Mouse (Mus musculus): ENCODE measurements around the gene Dab2ip. TPM values are rescaled to one million over a fixed set of nuclear protein-coding genes. Genes with fewer than 3 reads are reported as not detected.

Gene Dab2ip
- polyA plus RNA-seq, 1 experiment from 2014 or later, result 41.4 TPM

- Histone ChIP-seq H3K9me3 (replicated peaks; ENCODE audit: low read length) (no peaks in the 10 kb centered on the region), H3K27ac (no peak overlapping the region), H3K4me1 (replicated peaks; ENCODE audit: insufficient read depth, low read length) (0 out of 2 replicates have a peak, but pooled peaks cover 12% of the 10 kb centered on the region), H3K4me3 (replicated peaks; ENCODE audit: low read depth, low read length) (no peak overlapping the region), H3K9ac (ENCODE audit: low read depth, low read length) (no peak overlapping the region), H3K4me2 (ENCODE audit: low read length) (no peak overlapping the region), H3K36me3 (ENCODE audit: insufficient read depth, low read length) (no peaks in the 10 kb centered on the region), H3K27me3 (ENCODE audit: insufficient read depth, low read length) (no peaks in the 10 kb centered on the region)
- no peak for TF ChIP-seq CTCF (IDR thresholded peaks at IDR 0.05; ENCODE audit: low read depth)
- DNase-seq (ENCODE audit: low spot score) (peak; percentile 36), ATAC-seq (replicated peaks; ENCODE audit: low FRiP score, low read depth) (peak; percentile 84)
- 57% methylated on average over 4 of the region's 4 CpGs for WGBS
These were observed 31.7 kb downstream of the Dab2ip start for GRCm38 (mm10) chr2:35589800-35590199.

- no peak overlapping the region for H3K4me3 ChIP-seq (replicated peaks; ENCODE audit: low read depth, low read length)
- no peak overlapping the region for H3K9ac ChIP-seq (ENCODE audit: low read depth, low read length)
- H3K4me2 ChIP-seq (ENCODE audit: low read length), result no peak overlapping the region
- H3K9me3 ChIP-seq (replicated peaks; ENCODE audit: low read length), result no peaks in the 10 kb centered on the region
- no peak for DNase-seq (ENCODE audit: low spot score)
- no peak for TF ChIP-seq CTCF (IDR thresholded peaks at IDR 0.05; ENCODE audit: low read depth)
- WGBS, result 57% methylated on average over 14 of the region's 14 CpGs
- ATAC-seq (replicated peaks; ENCODE audit: low FRiP score, low read depth), result no peak
- 0 out of 2 replicates have a peak, but pooled peaks cover 12% of the 10 kb centered on the region for H3K4me1 ChIP-seq (replicated peaks; ENCODE audit: insufficient read depth, low read length)
- H3K36me3 ChIP-seq (ENCODE audit: insufficient read depth, low read length), result no peaks in the 10 kb centered on the region
- no peak overlapping the region for H3K27ac ChIP-seq
- H3K27me3 ChIP-seq (ENCODE audit: insufficient read depth, low read length), result no peaks in the 10 kb centered on the region
These were observed 34.1 kb downstream of the Dab2ip start for GRCm38 (mm10) chr2:35591961-35592724.

GRCm38 (mm10) chr2:35592725-35593392, 34.8 kb downstream of the Dab2ip start:
- no peak overlapping the region for H3K9ac ChIP-seq (ENCODE audit: low read depth, low read length)
- H3K4me3 ChIP-seq (replicated peaks; ENCODE audit: low read depth, low read length), result no peak overlapping the region
- no peak for TF ChIP-seq CTCF (IDR thresholded peaks at IDR 0.05; ENCODE audit: low read depth)
- no peak overlapping the region for H3K4me2 ChIP-seq (ENCODE audit: low read length)
- no peak for DNase-seq (ENCODE audit: low spot score)
- WGBS, result 80% methylated on average over 9 of the region's 9 CpGs
- no peaks in the 10 kb centered on the region for H3K36me3 ChIP-seq (ENCODE audit: insufficient read depth, low read length)
- ATAC-seq (replicated peaks; ENCODE audit: low FRiP score, low read depth), result no peak
- H3K27ac ChIP-seq, result no peak overlapping the region
- no peaks in the 10 kb centered on the region for H3K9me3 ChIP-seq (replicated peaks; ENCODE audit: low read length)
- 0 out of 2 replicates have a peak, but pooled peaks cover 11% of the 10 kb centered on the region for H3K4me1 ChIP-seq (replicated peaks; ENCODE audit: insufficient read depth, low read length)
- no peaks in the 10 kb centered on the region for H3K27me3 ChIP-seq (ENCODE audit: insufficient read depth, low read length)

GRCm38 (mm10) chr2:35593889-35594288, 35.8 kb downstream of the Dab2ip start:
- H3K27me3 ChIP-seq (ENCODE audit: insufficient read depth, low read length), result no peaks in the 10 kb centered on the region
- H3K9me3 ChIP-seq (replicated peaks; ENCODE audit: low read length), result no peaks in the 10 kb centered on the region
- no peaks in the 10 kb centered on the region for H3K36me3 ChIP-seq (ENCODE audit: insufficient read depth, low read length)
- DNase-seq (ENCODE audit: low spot score) (no peak), ATAC-seq (replicated peaks; ENCODE audit: low FRiP score, low read depth) (no peak)
- H3K4me3 ChIP-seq (replicated peaks; ENCODE audit: low read depth, low read length), result no peak overlapping the region
- H3K4me2 ChIP-seq (ENCODE audit: low read length), result no peak overlapping the region
- H3K9ac ChIP-seq (ENCODE audit: low read depth, low read length), result no peak overlapping the region
- 0 out of 2 replicates have a peak, but pooled peaks cover 8% of the 10 kb centered on the region for H3K4me1 ChIP-seq (replicated peaks; ENCODE audit: insufficient read depth, low read length)
- no peak for TF ChIP-seq CTCF (IDR thresholded peaks at IDR 0.05; ENCODE audit: low read depth)
- H3K27ac ChIP-seq, result no peak overlapping the region
- WGBS, result 66% methylated on average over 7 of the region's 7 CpGs

- Histone ChIP-seq H3K4me1 (replicated peaks; ENCODE audit: insufficient read depth, low read length) (0 out of 2 replicates have a peak, but pooled peaks cover 4% of the 10 kb centered on the region), H3K27ac (no peak overlapping the region)
- WGBS, result 65% methylated on average over 1 of the region's 1 CpGs
These were observed 37.0 kb downstream of the Dab2ip start for GRCm38 (mm10) chr2:35595102-35595501.

GRCm38 (mm10) chr2:35595718-35596117, 37.7 kb downstream of the Dab2ip start:
- Histone ChIP-seq H3K36me3 (ENCODE audit: insufficient read depth, low read length) (no peaks in the 10 kb centered on the region), H3K9ac (ENCODE audit: low read depth, low read length) (no peak overlapping the region), H3K9me3 (replicated peaks; ENCODE audit: low read length) (no peaks in the 10 kb centered on the region), H3K27me3 (ENCODE audit: insufficient read depth, low read length) (no peaks in the 10 kb centered on the region), H3K4me3 (replicated peaks; ENCODE audit: low read depth, low read length) (no peak overlapping the region), H3K4me2 (ENCODE audit: low read length) (no peak overlapping the region), H3K4me1 (replicated peaks; ENCODE audit: insufficient read depth, low read length) (0 out of 2 replicates have a peak, but pooled peaks cover 4% of the 10 kb centered on the region), H3K27ac (no peak overlapping the region)
- ATAC-seq (replicated peaks; ENCODE audit: low FRiP score, low read depth) (no peak), DNase-seq (ENCODE audit: low spot score) (no peak)
- 62% methylated on average over 5 of the region's 5 CpGs for WGBS
- TF ChIP-seq CTCF (IDR thresholded peaks at IDR 0.05; ENCODE audit: low read depth), result no peak

More at GRCm38 (mm10) chr2:35595102-35595501, 37.0 kb downstream of the Dab2ip start:
- Histone ChIP-seq H3K27me3 (ENCODE audit: insufficient read depth, low read length) (no peaks in the 10 kb centered on the region), H3K4me3 (replicated peaks; ENCODE audit: low read depth, low read length) (no peak overlapping the region), H3K4me2 (ENCODE audit: low read length) (no peak overlapping the region), H3K36me3 (ENCODE audit: insufficient read depth, low read length) (no peaks in the 10 kb centered on the region), H3K9me3 (replicated peaks; ENCODE audit: low read length) (no peaks in the 10 kb centered on the region), H3K9ac (ENCODE audit: low read depth, low read length) (no peak overlapping the region)
- no peak for DNase-seq (ENCODE audit: low spot score)
- no peak for TF ChIP-seq CTCF (IDR thresholded peaks at IDR 0.05; ENCODE audit: low read depth)
- ATAC-seq (replicated peaks; ENCODE audit: low FRiP score, low read depth), result no peak

Measured in kidney, postnatal 0 days (tissue).